12 mouse cellular contexts compared by ENCODE assay signal in the genomic region with DNA sequence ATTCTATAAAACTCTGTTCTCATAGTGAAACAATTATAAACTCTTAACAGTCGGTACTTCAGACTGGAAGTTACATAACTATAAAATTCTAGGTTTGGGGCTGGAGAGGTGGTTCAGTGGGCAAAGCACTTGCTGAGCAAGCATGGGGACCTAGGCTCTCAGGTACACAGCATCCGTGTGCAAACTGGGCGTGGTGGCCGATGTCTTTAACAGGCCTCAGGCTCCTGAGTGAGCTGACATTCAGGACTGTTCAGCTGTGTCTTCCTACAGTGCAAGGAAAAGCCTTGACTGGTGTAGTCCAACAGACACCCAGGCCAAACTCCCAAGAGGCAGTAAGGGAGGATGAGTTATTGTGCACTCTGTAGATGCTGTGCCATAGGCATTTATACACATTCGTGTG. TPM values are rescaled to one million over a fixed set of nuclear protein-coding genes. Genes with fewer than 3 reads are reported as not detected.
DNase-seq lines count a peak whose midpoint lies in the region; ATAC-seq and TF ChIP-seq lines count a peak whose summit lies in the region.
"Had no signal": no experiment of that assay in that cellular context is flagged by ENCODE, and none has a peak within 500 bp of the region (broad histone marks: within the 10 kb centered on the region; RNA-seq: fewer than 3 reads in every experiment).

No protein-coding gene starts in this region.

- no peak overlapping the region for H3K9ac ChIP-seq in hindbrain, embryonic 15.5 days
- H3K9ac ChIP-seq in hindbrain, embryonic 16.5 days (ENCODE audit: low read depth, low read length): no peak overlapping the region
- H3K9ac ChIP-seq in neural tube, embryonic 15.5 days (replicated peaks): no peak overlapping the region
- H3K9ac ChIP-seq in intestine, postnatal 0 days (ENCODE audit: low read depth, low read length): no peak overlapping the region
- H3K9ac ChIP-seq: hindbrain, embryonic 12.5 days had no signal

- H3K4me2 ChIP-seq in hindbrain, embryonic 15.5 days: no peak overlapping the region
- no peak overlapping the region for H3K4me2 ChIP-seq in hindbrain, embryonic 16.5 days (ENCODE audit: low read length)
- H3K4me2 ChIP-seq in neural tube, embryonic 15.5 days: no peak overlapping the region
- H3K4me2 ChIP-seq in intestine, postnatal 0 days (replicated peaks; ENCODE audit: low read depth): no peak overlapping the region
- H3K4me2 ChIP-seq: hindbrain, embryonic 12.5 days had no signal

- H3K4me1 ChIP-seq in hindbrain, embryonic 15.5 days (replicated peaks): no peaks in the 10 kb centered on the region
- H3K4me1 ChIP-seq in hindbrain, embryonic 16.5 days (ENCODE audit: control insufficient read depth, insufficient read depth, low read depth, low read length): no peaks in the 10 kb centered on the region
- H3K4me1 ChIP-seq in neural tube, embryonic 15.5 days: no peaks in the 10 kb centered on the region
- H3K4me1 ChIP-seq in intestine, postnatal 0 days (replicated peaks; ENCODE audit: control insufficient read depth, insufficient read depth, low read length): no peaks in the 10 kb centered on the region
- H3K4me1 ChIP-seq in olfactory bulb, adult 2 months (ENCODE audit: control insufficient read depth, insufficient read depth, low read length): peaks cover 5% of the 10 kb centered on the region; the same call in 1 of the 2 replicates
- H3K4me1 ChIP-seq: hindbrain, embryonic 12.5 days had no signal

- 89% methylated on average over 5 of the region's 5 CpGs for WGBS in hindbrain, embryonic 15.5 days
- 88% methylated on average over 5 of the region's 5 CpGs for WGBS in hindbrain, embryonic 16.5 days
- 89% methylated on average over 5 of the region's 5 CpGs for WGBS in neural tube, embryonic 15.5 days
- WGBS in intestine, postnatal 0 days: 64% methylated on average over 5 of the region's 5 CpGs
- WGBS in olfactory bulb, adult 2 months: 73% methylated on average over 5 of the region's 5 CpGs

- H3K4me3 ChIP-seq in hindbrain, embryonic 15.5 days: no peak overlapping the region
- H3K4me3 ChIP-seq in hindbrain, embryonic 16.5 days (ENCODE audit: low read length): no peak overlapping the region
- H3K4me3 ChIP-seq in neural tube, embryonic 15.5 days (replicated peaks): no peak overlapping the region
- no peak overlapping the region for H3K4me3 ChIP-seq in intestine, postnatal 0 days (ENCODE audit: low read depth, low read length)
- H3K4me3 ChIP-seq in olfactory bulb, adult 2 months (ENCODE audit: insufficient read depth, low read depth, low read length): no peak overlapping the region
- H3K4me3 ChIP-seq: hindbrain, embryonic 12.5 days; myocyte had no signal

- no peaks in the 10 kb centered on the region for H3K27me3 ChIP-seq in hindbrain, embryonic 15.5 days
- no peaks in the 10 kb centered on the region for H3K27me3 ChIP-seq in hindbrain, embryonic 16.5 days (replicated peaks; ENCODE audit: control insufficient read depth, insufficient read depth, low read length)
- no peaks in the 10 kb centered on the region for H3K27me3 ChIP-seq in neural tube, embryonic 15.5 days (replicated peaks)
- H3K27me3 ChIP-seq in intestine, postnatal 0 days (replicated peaks; ENCODE audit: control insufficient read depth, insufficient read depth, low read length): no peaks in the 10 kb centered on the region
- H3K27me3 ChIP-seq: hindbrain, embryonic 12.5 days had no signal

- DNase-seq in neural tube, embryonic 10.5 days (ENCODE audit: extremely low spot score, low spot score): no peak
- no peak for DNase-seq in thymus, postnatal 36 days
- DNase-seq in left cerebral cortex, postnatal 4 days: no peak
- DNase-seq: kidney, postnatal 25 days; thymus, adult 2 months had no signal

- no peak for TF ChIP-seq POLR2A in olfactory bulb, adult 2 months (IDR thresholded peaks at IDR 0.05; ENCODE audit: insufficient read depth, low read depth, low read length)

- no peak for TF ChIP-seq CTCF in intestine, postnatal 0 days (IDR thresholded peaks at IDR 0.05; ENCODE audit: low read depth)
- no peak for TF ChIP-seq CTCF in olfactory bulb, adult 2 months (IDR thresholded peaks at IDR 0.05; ENCODE audit: insufficient read depth, low read depth, low read length)

- ATAC-seq in hindbrain, embryonic 15.5 days (ENCODE audit: low FRiP score, low read depth): no peak
- no peak for ATAC-seq in hindbrain, embryonic 16.5 days
- ATAC-seq in neural tube, embryonic 15.5 days (ENCODE audit: low FRiP score): no peak
- ATAC-seq in intestine, postnatal 0 days: no peak

- no peaks in the 10 kb centered on the region for H3K9me3 ChIP-seq in hindbrain, embryonic 15.5 days
- H3K9me3 ChIP-seq in hindbrain, embryonic 16.5 days (ENCODE audit: control insufficient read depth, low read length): no peaks in the 10 kb centered on the region
- H3K9me3 ChIP-seq in neural tube, embryonic 15.5 days (replicated peaks): no peaks in the 10 kb centered on the region
- H3K9me3 ChIP-seq in intestine, postnatal 0 days (ENCODE audit: control insufficient read depth): no peaks in the 10 kb centered on the region
- H3K9me3 ChIP-seq: hindbrain, embryonic 12.5 days had no signal

- 0 out of 2 replicates have a peak, but pooled peaks cover 12% of the 10 kb centered on the region for H3K36me3 ChIP-seq in hindbrain, embryonic 15.5 days
- 0 out of 2 replicates have a peak, but pooled peaks cover 4% of the 10 kb centered on the region for H3K36me3 ChIP-seq in hindbrain, embryonic 16.5 days (ENCODE audit: control insufficient read depth, insufficient read depth, low read length)
- peaks cover 31% of the 10 kb centered on the region for H3K36me3 ChIP-seq in neural tube, embryonic 15.5 days
- peaks cover 5% of the 10 kb centered on the region; the same call in 1 of the 2 replicates for H3K36me3 ChIP-seq in intestine, postnatal 0 days (ENCODE audit: control insufficient read depth, insufficient read depth)

- H3K27ac ChIP-seq in hindbrain, embryonic 15.5 days (replicated peaks): 0 out of 2 replicates have a peak overlapping the region, but pooled peaks have one; percentile 34
- H3K27ac ChIP-seq in hindbrain, embryonic 16.5 days (ENCODE audit: low read depth, low read length): no peak overlapping the region
- H3K27ac ChIP-seq in neural tube, embryonic 15.5 days (replicated peaks): 0 out of 2 replicates have a peak overlapping the region, but pooled peaks have one; percentile 28
- peak overlapping the region; percentile 21; the same call in 1 of the 2 replicates for H3K27ac ChIP-seq in intestine, postnatal 0 days (ENCODE audit: low read depth, low read length)
- peak overlapping the region; percentile 49 for H3K27ac ChIP-seq in olfactory bulb, adult 2 months (ENCODE audit: insufficient read depth, low read depth, low read length)

- intact Hi-C loops in left cerebral cortex, postnatal 4 days (cut with DNase I): no loop called here

RNA-seq across cellular contexts. Expression of a gene that starts 10.5 kb away (rescaled TPM):
- 18.8 and 22.6 TPM in 2 replicates for polyA plus RNA-seq in hindbrain, embryonic 15.5 days (2015; fragmentation: Nextera tagmentation; extraction: Ambion mirVana)
- 21.3 and 23.5 TPM in 2 replicates for polyA plus RNA-seq in hindbrain, embryonic 16.5 days (2015; fragmentation: Nextera tagmentation; extraction: Ambion mirVana)
- 20.7 and 23.3 TPM in 2 replicates for polyA plus RNA-seq in neural tube, embryonic 15.5 days (2015; fragmentation: Nextera tagmentation; extraction: Ambion mirVana)
- 11.2 and 11.7 TPM in 2 replicates for polyA plus RNA-seq in intestine, postnatal 0 days (2015; fragmentation: Nextera tagmentation; extraction: Ambion mirVana)
- not detected in 2 replicates for polyA plus RNA-seq in olfactory bulb, adult 2 months (2012; ENCODE audit: insufficient read depth, insufficient read length, low replicate concordance, missing spikeins)
- 1 to 10 TPM; 8.1 to 9.8 TPM for total RNA-seq in left cerebral cortex, postnatal 4 days (2021)

Comparison
In these comparisons a context has a peak if more than half of its experiments do, and no peak if none do; other contexts are left out.
1. RNA of a gene that starts 10.5 kb away (polyA plus RNA-seq): 21.3 to 23.5 TPM in hindbrain, embryonic 16.5 days, 20.7 to 23.3 TPM in neural tube, embryonic 15.5 days, 18.8 to 22.6 TPM in hindbrain, embryonic 15.5 days and 11.2 to 11.7 TPM in intestine, postnatal 0 days; not detected in olfactory bulb, adult 2 months; every median in the first group is over 10 times any median in the second.